Mouse (Mus musculus): ENCODE results near the gene Map1b. TPM values are rescaled to one million over a fixed set of nuclear protein-coding genes. Genes with fewer than 3 reads are reported as not detected.

Map1b gene
- polyA plus RNA-seq, 1 experiment: 4.5 TPM

DNA sequence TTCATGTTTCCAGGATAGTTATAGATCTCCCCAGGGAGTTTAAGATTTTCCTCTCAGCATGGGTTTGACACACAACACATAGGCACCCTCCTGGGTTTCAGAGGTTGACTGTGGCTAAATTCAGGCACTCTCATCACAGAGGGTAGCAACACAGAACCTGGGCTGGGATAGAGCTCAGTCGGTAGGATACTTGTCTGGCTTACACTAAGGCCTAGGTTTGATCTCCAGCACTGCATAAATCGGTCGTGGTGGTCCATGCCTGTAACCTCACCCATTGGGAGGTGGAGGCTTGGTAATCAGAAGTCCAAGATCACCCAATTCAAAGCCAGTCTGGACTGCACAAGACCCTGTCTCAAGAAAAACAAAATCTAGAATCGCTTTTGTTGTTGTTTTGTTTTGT, 68.1 kb downstream of the Map1b start:
- TF ChIP-seq POLR2A (IDR thresholded peaks at IDR 0.05; ENCODE audit: borderline replicate concordance, control insufficient read depth, low read depth, low read length) (no peak), CTCF (IDR thresholded peaks at IDR 0.05; ENCODE audit: control insufficient read depth, insufficient read depth, low read length) (no peak)
- H3K27ac ChIP-seq (ENCODE audit: control insufficient read depth, insufficient read depth, low read depth, low read length, poor library complexity): no peak overlapping the region
- WGBS: 72% methylated on average over 4 of the region's 4 CpGs

DNA sequence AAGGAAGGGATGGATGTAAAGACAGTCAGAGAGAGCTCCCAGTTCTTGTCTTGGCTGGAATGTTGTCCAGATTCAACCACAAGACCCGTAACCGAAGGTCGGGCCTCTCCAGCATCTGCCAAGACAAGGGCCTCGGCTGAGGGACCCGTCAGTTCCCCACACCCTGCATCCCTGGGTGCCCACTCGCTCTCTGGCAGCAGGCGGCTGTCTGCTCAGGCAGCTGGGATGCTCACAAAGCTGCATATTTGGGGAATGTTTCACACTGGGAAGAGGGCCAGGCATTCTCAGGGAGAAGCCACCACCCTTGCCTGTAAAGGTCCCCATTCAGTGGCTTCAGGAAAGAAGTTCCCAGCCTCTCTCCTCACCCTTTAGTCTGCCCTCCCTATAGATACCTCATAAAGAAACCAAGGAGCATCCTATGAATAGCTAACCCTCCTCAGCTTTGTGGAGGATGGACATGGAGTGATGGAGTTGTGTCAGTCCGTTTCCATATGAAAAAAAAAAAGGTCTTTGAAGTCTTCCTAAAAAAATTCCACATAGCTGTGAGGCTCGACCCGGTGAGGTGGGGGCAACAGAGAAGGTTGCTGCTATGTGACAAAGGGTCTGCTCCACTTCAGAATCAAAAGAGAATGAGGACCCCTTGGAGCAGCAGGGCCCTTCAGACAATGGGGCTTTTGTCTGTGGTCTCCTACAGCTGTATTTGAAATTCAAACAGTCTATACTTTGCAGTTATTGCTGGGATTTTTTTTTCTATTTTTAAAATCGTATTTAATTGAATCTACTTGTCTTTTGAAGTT, 68.7 kb downstream of the Map1b start:
- no peak overlapping the region for H3K27ac ChIP-seq (ENCODE audit: control insufficient read depth, insufficient read depth, low read depth, low read length, poor library complexity)
- 75% methylated on average over 11 of the region's 11 CpGs for WGBS
- TF ChIP-seq CTCF (IDR thresholded peaks at IDR 0.05; ENCODE audit: control insufficient read depth, insufficient read depth, low read length): no peak
- TF ChIP-seq POLR2A (IDR thresholded peaks at IDR 0.05; ENCODE audit: borderline replicate concordance, control insufficient read depth, low read depth, low read length): no peak
- no peaks in the 10 kb centered on the region for H3K4me1 ChIP-seq (ENCODE audit: control insufficient read depth, insufficient read depth, low read length)
- H3K4me3 ChIP-seq (replicated peaks; ENCODE audit: control insufficient read depth, low read depth, low read length): no peak overlapping the region

More for the DNA sequence above, 68.1 kb downstream of the Map1b start:
- Histone ChIP-seq H3K4me3 (replicated peaks; ENCODE audit: control insufficient read depth, low read depth, low read length) (no peak overlapping the region), H3K4me1 (ENCODE audit: control insufficient read depth, insufficient read depth, low read length) (no peaks in the 10 kb centered on the region)

DNA sequence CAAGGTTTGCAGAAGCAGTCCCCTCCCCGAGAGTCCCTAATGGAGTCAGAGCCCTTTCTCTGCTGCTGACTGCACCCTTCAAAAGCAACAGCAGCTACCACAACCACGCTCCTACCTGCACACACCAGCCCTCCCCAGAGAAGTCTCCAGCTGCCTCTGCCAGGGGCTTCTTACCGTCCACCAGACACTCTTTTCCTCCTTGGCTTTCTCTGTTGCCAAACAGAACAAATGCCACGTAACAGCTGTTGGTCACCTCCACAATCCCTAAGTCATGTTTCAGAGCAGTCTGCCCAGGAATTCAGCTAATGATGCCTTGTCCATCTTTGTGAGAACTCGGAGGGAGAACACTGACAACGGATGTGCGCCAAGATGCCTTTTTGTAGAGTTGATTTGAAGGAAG, 69.3 kb downstream of the Map1b start:
- no peak for TF ChIP-seq CTCF (IDR thresholded peaks at IDR 0.05; ENCODE audit: control insufficient read depth, insufficient read depth, low read length)
- TF ChIP-seq POLR2A (IDR thresholded peaks at IDR 0.05; ENCODE audit: borderline replicate concordance, control insufficient read depth, low read depth, low read length): no peak
- Histone ChIP-seq H3K4me3 (replicated peaks; ENCODE audit: control insufficient read depth, low read depth, low read length) (no peak overlapping the region), H3K4me1 (ENCODE audit: control insufficient read depth, insufficient read depth, low read length) (no peaks in the 10 kb centered on the region), H3K27ac (ENCODE audit: control insufficient read depth, insufficient read depth, low read depth, low read length, poor library complexity) (no peak overlapping the region)
- WGBS: 80% methylated on average over 7 of the region's 7 CpGs

DNA sequence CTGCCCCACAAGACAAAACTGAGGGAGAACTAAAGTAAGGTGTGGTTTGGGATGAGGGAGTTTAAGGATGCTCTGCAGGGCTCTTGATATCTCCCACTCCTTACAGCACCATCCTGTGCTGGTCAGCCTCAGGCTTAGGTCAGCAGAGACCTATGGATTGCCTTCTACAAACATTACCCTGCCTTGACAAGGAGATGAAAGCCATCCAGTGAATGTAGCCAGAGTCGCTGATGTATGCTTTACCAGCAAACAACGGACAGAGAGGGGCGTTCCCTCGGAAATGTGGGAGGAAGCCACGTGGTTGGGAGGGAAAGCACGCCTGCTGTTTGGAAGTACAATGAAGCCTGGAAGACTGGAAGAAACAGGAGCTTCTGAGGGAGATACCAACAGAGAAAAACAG, 71.5 kb downstream of the Map1b start:
- TF ChIP-seq CTCF (IDR thresholded peaks at IDR 0.05; ENCODE audit: control insufficient read depth, insufficient read depth, low read length): no peak
- no peak for TF ChIP-seq POLR2A (IDR thresholded peaks at IDR 0.05; ENCODE audit: borderline replicate concordance, control insufficient read depth, low read depth, low read length)
- 2% methylated on average over 6 of the region's 6 CpGs for WGBS
- H3K4me1 ChIP-seq (ENCODE audit: control insufficient read depth, insufficient read depth, low read length): no peaks in the 10 kb centered on the region
- no peak overlapping the region for H3K4me3 ChIP-seq (replicated peaks; ENCODE audit: control insufficient read depth, low read depth, low read length)
- no peak overlapping the region for H3K27ac ChIP-seq (ENCODE audit: control insufficient read depth, insufficient read depth, low read depth, low read length, poor library complexity)

DNA sequence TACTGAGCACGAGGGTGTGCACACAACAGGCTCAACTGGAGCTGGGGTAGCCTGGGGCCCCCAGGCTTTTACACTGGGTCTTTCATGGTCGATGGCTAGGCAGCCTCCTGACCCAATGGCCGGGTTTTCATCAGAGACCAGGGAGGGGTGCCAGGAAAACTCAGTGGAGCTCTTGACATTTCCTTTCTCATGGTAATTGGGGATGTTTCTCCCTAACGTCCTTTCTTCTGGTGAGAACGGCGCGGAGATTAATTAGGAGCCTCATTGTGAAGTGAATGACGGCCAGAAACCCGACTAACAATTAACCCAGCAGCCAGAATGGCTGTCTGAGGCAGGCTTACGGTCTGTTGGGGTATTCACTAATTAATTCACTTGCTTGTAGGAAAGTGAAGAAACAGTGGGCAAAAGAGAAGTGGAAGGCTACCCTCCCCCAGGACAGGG, 71.9 kb downstream of the Map1b start:
- 37% methylated on average over 10 of the region's 10 CpGs for WGBS
- H3K4me1 ChIP-seq (ENCODE audit: control insufficient read depth, insufficient read depth, low read length): no peaks in the 10 kb centered on the region
- TF ChIP-seq POLR2A (IDR thresholded peaks at IDR 0.05; ENCODE audit: borderline replicate concordance, control insufficient read depth, low read depth, low read length): no peak
- TF ChIP-seq CTCF (IDR thresholded peaks at IDR 0.05; ENCODE audit: control insufficient read depth, insufficient read depth, low read length): no peak

DNA sequence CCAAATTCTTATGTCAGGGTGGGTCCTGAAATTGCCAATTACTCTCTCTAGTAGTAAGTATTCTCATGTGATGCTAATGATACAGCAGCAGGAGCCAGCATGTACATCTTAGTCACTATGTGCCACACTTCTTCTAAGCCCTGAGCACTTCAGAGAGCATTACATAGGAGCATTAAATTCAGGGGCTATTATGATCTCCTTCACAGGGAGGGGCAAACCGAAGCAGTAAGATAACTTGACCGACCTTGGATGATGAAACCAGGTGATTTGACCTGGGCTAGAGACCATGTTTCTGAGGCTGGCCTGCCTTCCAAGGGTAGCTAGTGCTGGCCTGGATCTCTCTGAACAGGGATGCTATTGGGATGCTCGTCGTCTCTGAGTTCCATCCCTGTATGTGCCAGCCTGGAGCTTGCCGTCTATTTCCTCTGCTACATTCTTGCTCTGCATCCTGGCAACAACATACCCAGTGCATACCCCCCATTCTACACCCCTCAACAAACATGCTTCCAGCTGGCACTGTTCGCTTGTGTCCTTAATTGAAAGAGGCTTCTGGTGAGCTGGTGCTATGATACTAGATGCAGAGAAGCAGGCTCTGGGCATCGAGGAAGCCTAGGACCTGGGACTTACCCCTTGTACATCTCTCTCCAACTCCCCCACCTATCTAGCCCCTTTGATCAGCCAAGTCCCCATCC, 72.7 kb downstream of the Map1b start:
- no peak overlapping the region for H3K4me3 ChIP-seq (replicated peaks; ENCODE audit: control insufficient read depth, low read depth, low read length)
- H3K27ac ChIP-seq (ENCODE audit: control insufficient read depth, insufficient read depth, low read depth, low read length, poor library complexity): no peak overlapping the region
- WGBS: 84% methylated on average over 7 of the region's 7 CpGs
- H3K4me1 ChIP-seq (ENCODE audit: control insufficient read depth, insufficient read depth, low read length): no peaks in the 10 kb centered on the region
- TF ChIP-seq CTCF (IDR thresholded peaks at IDR 0.05; ENCODE audit: control insufficient read depth, insufficient read depth, low read length) (no peak), POLR2A (IDR thresholded peaks at IDR 0.05; ENCODE audit: borderline replicate concordance, control insufficient read depth, low read depth, low read length) (no peak)

More for the DNA sequence above, 71.9 kb downstream of the Map1b start:
- Histone ChIP-seq H3K4me3 (replicated peaks; ENCODE audit: control insufficient read depth, low read depth, low read length) (no peak overlapping the region), H3K27ac (ENCODE audit: control insufficient read depth, insufficient read depth, low read depth, low read length, poor library complexity) (no peak overlapping the region)

DNA sequence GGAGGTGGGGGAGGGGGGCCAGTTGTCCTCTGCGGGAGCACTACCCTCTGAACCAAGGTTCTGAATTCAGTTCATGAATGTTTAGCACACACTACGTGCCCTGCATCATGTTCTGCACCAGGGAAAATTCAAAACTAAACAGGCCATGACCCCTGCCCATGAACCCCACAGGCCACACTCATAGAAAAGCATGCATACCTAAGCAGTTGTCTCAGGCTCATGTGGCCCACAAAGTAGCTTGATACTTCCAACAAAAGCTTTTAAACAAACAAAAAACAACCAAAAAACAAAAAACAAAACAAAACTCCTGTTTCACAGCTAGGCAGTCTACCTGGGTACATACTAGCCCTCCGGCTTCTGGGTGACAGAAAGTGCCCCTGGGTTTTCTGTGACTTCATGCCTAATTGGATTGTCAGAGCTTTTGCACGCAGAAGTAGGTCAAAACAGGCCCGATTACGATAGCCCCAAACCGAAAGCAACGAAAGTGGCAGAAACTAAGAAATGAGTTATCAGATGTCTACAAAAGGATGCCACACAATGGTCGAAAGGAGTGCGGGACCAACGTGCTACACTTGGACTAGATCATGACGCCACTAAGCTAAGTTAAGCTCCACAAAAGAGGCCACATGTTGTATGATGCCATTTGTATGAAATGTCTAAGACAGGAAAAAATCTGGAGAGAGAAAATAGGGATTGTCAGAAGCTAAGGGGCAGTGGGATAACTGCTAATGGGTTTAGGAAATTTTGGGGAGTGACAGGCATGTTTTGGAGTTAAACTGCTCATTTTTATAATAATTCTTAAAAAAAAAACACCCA, 73.7 kb downstream of the Map1b start:
- WGBS: 84% methylated on average over 12 of the region's 12 CpGs
- no peak for TF ChIP-seq CTCF (IDR thresholded peaks at IDR 0.05; ENCODE audit: control insufficient read depth, insufficient read depth, low read length)
- Histone ChIP-seq H3K27ac (ENCODE audit: control insufficient read depth, insufficient read depth, low read depth, low read length, poor library complexity) (no peak overlapping the region), H3K4me3 (replicated peaks; ENCODE audit: control insufficient read depth, low read depth, low read length) (no peak overlapping the region), H3K4me1 (ENCODE audit: control insufficient read depth, insufficient read depth, low read length) (no peaks in the 10 kb centered on the region)
